Mouse (Mus musculus) frontal cortex, adult (tissue): Measurements from ENCODE around the gene Wdr60.
A peak's percentile ranks its signal among the peaks of the same experiment; 100 is the strongest.

ENCODE experiments used
- ATAC-seq: cut with Nextera tagmentation; 2 replicates; pipeline ENCODE4 v1.9.2; 2017; ENCODE audit warnings: mild to moderate bottlenecking, moderate library complexity, mixed read lengths; ENCODE audit not compliant: low TSS enrichment

The Wdr60 gene

GRCm38 (mm10) chr12:116183212-116183935 is 79.4 kb downstream of the Wdr60 start:
- ATAC-seq, result no peak

- no peak for ATAC-seq
Observed at GRCm38 (mm10) chr12:116182376-116182775, 80.4 kb downstream of the Wdr60 start.

GRCm38 (mm10) chr12:116181436-116182050 is 81.3 kb downstream of the Wdr60 start:
- ATAC-seq, result no peak

GRCm38 (mm10) chr12:116176930-116177329 is 85.9 kb downstream of the Wdr60 start:
- no peak for ATAC-seq

GRCm38 (mm10) chr12:116169666-116170065 is 93.2 kb downstream of the Wdr60 start:
- no peak for ATAC-seq

- ATAC-seq, result no peak
Observed at GRCm38 (mm10) chr12:116165368-116165767, 97.5 kb downstream of the Wdr60 start.

GRCm38 (mm10) chr12:116159695-116160094 is 103.1 kb downstream of the Wdr60 start:
- no peak for ATAC-seq

GRCm38 (mm10) chr12:116159223-116159622 is 103.6 kb downstream of the Wdr60 start:
- no peak for ATAC-seq

GRCm38 (mm10) chr12:116156792-116157532 is 105.9 kb downstream of the Wdr60 start:
- ATAC-seq, result peak; percentile 76
